Mouse (Mus musculus): ENCODE results near the gene Mxi1.

GRCm38 (mm10) chr19:53276902-53277707, 33.2 kb upstream of the Mxi1 start:
- TF ChIP-seq CTCF (IDR thresholded peaks at IDR 0.05; ENCODE audit: insufficient read depth, low read length) (no peak), POLR2A (IDR thresholded peaks at IDR 0.05; ENCODE audit: borderline replicate concordance, extremely low read depth, low read depth, low read length) (no peak)

All from lung, adult 2 months (tissue).